16 mouse cellular contexts compared by ENCODE assay signal in the genomic region with DNA sequence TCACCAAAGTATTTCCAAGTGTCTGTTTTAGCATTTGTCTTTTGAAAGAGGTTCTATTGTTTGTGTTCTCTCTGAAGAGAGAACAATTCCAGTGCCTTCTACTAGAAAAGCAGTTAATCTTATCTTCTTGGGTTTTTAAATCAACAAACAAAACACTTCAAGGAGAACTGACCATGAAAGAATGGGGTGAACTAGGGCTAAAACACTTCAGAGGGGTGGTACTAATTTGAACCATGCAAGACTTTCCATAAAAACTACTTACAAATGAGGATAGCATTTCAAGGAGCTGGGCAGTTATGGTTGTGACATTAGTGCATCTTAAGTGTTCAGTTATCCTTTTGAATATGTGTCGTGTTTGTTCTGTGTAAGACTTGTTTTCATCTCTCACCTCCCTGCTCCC.
"Had no signal": no experiment of that assay in that cellular context is flagged by ENCODE, and none has a peak within 500 bp of the region (broad histone marks: within the 10 kb centered on the region; RNA-seq: fewer than 3 reads in every experiment).

No protein-coding gene starts in this region.

- H3K27ac ChIP-seq: neural tube, embryonic 13.5 days; neural tube, embryonic 15.5 days; stomach, embryonic 15.5 days; stomach, postnatal 0 days had no signal

- H3K4me1 ChIP-seq: neural tube, embryonic 15.5 days; stomach, embryonic 15.5 days had no signal

- H3K4me3 ChIP-seq: neural tube, embryonic 13.5 days; neural tube, embryonic 15.5 days; stomach, embryonic 15.5 days had no signal

- H3K9ac ChIP-seq: neural tube, embryonic 13.5 days; neural tube, embryonic 15.5 days; stomach, embryonic 15.5 days had no signal

- H3K36me3 ChIP-seq: neural tube, embryonic 13.5 days; neural tube, embryonic 15.5 days; stomach, embryonic 15.5 days had no signal

- H3K4me2 ChIP-seq: neural tube, embryonic 13.5 days; neural tube, embryonic 15.5 days; stomach, embryonic 15.5 days had no signal

- H3K9me3 ChIP-seq: neural tube, embryonic 13.5 days; neural tube, embryonic 15.5 days; stomach, embryonic 15.5 days had no signal

- DNase-seq: retina, postnatal 1 day; right cerebral cortex, adult 18-20 months; right cerebral cortex, postnatal 14 days; right cerebral cortex, postnatal 25 days; right cerebral cortex, postnatal 4 days; spleen, adult 18-20 months; thymus, adult 18-20 months; thymus, adult 2 months; thymus, postnatal 14 days; thymus, postnatal 25 days; thymus, postnatal 36 days; thymus, postnatal 4 days had no signal

- H3K27me3 ChIP-seq: neural tube, embryonic 13.5 days; neural tube, embryonic 15.5 days; stomach, embryonic 15.5 days had no signal
